Mouse (Mus musculus): ENCODE results near the gene Tnnc2. TPM values are rescaled to one million over a fixed set of nuclear protein-coding genes. Genes with fewer than 3 reads are reported as not detected.

Gene Tnnc2
- not detected for total RNA-seq (2021)

DNA sequence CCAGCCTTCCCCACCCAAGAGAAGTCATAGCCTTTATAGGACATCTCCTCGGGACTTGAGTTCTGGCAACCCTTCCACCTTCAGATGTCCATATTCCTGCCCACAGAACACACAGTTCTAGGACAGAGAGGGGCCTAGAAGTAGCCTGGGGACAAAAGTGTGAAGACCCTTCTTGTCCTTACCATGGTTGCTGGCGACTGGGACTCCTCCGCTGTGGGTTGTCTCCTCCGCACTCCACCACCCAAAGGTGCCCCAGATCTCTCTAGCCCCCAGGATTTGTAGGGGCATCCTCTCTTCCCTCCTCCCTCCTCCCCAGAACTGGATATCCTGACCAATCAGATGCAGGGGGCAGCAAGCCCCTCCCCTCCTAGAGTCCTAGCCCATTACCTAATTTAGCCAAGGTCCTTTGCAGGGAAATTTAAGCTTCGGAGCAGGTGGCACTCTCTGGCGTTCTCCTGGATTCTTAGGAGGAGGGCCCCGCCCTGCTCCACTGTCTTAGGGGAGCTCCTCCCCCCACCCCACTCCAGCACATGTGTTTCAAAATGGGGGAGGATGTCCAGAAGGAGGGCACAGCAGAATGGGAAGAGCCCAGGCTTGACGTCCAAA, at the start of gene Tnnc2:
Tnnc2 (minus strand) TSS at position 487 of the 606 bp plus-strand sequence.
- no peak for DNase-seq (ENCODE audit: extremely low spot score in 1 of 2, low spot score in 1 of 2)

DNA sequence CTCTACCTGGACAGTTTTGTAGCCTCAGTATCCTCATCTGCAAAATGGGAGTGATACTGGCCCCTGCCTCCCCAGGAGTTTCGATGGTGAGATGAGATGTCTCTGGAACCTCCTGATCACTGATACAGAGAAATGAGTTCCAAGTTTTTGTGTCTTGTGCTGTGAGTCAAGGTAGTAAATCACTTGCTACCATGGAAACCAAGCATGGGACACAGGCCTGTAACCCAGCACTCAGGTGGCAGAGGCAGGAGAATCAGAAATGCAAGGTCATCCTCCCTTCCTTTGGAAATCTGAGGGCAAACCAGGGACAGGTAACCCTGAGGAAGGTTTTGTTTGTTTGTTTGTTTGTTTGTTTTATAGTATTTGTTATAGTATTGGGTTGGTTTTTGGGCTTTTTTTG, 49.3 kb upstream of the Tnnc2 start:
- DNase-seq (ENCODE audit: extremely low spot score in 1 of 2, low spot score in 1 of 2): no peak

- DNase-seq (ENCODE audit: extremely low spot score in 1 of 2, low spot score in 1 of 2): no peak
Observed at GRCm38 (mm10) chr2:164828437-164828836, 48.7 kb upstream of the Tnnc2 start, which contains the start of gene Spata25. Gene Spata25, minus strand, starts transcription at chr2:164828537.

DNA sequence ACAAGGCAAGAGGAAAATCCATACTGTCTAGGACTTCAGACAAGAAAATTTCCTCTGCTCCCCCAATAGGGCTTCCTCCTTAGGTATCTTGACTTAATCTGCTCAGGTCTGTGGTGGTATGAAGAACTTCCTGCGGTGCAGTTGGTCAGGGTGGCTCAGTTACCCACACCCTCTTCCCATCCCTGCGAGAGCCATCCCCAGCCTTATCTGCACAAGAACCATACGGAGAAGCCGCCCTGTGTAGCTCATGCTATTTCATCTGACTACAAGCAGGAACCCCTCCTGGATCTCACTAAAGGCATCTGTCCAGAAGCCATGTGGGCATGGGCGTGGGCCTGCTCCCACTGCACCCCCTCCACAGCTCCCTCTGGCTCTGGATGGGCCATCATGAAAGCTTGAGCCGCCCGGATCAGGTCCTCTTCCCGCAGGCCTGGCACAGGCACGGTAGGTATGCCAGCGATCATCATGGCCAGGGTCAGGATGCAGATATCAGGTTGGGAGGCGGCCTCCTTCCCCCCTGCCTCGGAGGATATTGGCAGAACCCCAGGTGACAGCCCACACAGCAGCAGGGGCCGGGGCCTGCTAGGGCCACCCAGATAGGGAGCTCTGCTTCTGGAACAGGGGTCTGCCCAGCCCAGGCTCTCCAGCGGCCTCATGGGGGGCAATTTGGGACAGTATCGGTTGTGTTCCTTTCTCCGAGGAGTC, 47.5 kb upstream of the Tnnc2 start:
- no peak for DNase-seq (ENCODE audit: extremely low spot score in 1 of 2, low spot score in 1 of 2)

DNA sequence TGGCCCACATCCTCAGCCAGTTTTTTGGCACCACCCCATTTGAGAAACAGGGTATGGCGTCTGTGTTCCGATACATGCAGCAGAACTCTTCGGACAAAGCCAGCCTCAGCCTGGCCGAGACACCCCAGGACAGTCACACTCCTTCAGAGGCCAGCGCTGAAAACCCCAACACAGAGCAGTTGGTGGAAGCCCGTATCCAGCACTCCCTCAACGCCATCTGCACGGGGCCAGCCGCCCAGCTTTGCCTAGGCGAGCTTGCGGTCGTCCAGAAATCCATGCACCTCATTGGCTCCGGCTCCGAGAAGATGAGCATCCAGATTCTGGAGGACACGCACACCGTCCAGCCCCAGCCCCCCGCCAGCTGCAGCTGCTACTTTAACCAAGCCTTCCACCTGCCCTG, 45.8 kb upstream of the Tnnc2 start:
- DNase-seq (ENCODE audit: extremely low spot score in 1 of 2, low spot score in 1 of 2): no peak

DNA sequence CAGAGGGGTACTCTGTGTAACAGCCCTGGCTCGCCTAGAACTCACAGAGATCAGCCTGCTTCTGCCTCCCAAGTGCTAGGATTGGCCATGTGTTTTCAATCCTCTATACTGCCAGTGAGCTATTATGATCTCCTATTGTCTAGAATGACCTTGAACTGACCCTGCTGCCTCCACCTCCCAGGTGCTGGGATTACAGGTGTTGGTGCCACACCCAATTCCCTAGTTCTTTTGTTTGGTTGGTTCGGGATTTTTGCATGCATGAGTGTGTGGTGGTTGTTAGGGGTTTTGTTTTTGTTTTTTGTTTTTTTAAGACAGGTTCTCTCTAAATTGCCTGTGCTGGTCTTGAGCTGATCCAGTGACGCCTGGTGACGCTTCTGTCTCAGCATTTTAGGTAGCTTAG, 44.2 kb upstream of the Tnnc2 start:
- no peak for DNase-seq (ENCODE audit: extremely low spot score in 1 of 2, low spot score in 1 of 2)

DNA sequence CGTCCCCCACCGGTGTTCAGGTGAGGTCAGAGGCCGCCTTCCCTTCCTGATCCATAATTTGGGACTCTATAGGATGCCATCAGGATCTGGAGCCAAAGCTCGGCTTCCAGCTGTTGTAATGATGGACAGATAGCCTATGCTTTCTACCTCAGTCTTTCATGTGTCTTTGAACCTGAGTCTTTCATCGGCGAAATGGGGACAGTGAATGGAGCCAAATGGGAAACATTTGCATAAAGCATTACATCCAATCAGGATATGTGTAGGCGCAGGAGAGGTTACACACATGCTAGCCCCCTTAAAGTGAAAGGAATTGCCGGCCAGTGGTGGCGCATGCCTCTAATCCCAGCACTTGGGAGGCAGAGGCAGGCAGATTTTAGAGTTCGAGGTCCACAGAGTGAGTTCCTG, 43.4 kb upstream of the Tnnc2 start:
- no peak for DNase-seq (ENCODE audit: extremely low spot score in 1 of 2, low spot score in 1 of 2)

DNA sequence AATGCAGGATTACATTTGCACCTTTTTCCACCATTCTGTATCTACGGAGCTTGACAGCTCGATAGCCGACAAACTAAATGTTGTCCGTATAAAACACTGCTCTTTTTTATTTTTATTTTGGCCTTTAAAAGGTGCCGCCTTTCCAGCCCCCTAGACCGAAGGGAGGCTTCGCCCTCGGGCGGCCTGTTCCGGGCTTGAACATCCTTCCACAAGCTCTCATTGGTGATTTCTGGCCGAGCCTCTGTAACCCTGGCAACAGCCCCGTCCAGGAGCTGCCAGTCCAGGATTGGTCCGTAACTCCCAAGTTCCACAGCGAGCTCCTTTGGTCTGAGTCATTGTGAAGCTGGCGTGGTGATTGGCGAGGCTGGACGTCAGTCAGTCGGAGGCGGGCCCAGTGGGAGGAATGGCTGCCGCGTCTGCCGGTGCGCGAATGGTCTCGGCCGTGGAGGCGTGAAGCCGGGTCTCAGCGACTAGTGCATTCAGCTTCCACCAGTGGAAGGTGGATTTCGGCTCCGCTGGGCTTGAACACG, 42.9 kb upstream of the Tnnc2 start, which contains the start of gene Zswim1:
Zswim1 (plus strand) TSS at position 51 of the 530 bp plus-strand sequence.
- peak; percentile 100 for DNase-seq (ENCODE audit: extremely low spot score in 1 of 2, low spot score in 1 of 2)

DNA sequence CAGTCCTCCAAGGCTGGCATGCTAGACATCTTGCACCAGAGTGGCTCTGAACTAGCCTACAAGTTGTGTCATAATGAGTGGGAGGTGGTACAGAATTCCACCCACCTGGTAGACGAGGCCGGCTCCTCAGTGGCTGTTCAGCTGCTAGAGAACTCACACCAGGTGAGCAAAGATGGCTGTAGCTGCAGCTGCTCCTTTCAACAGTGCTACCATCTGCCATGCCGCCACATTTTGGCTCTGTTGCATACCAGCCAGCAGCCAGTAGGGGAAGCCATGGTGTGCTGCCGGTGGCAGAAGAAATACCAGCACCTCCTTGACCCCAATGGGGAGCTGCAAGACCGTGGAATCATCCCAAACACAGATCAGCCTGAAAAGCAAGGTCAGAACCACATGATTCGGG, 41.3 kb upstream of the Tnnc2 start:
- DNase-seq (ENCODE audit: extremely low spot score in 1 of 2, low spot score in 1 of 2): no peak

- no peak for DNase-seq (ENCODE audit: extremely low spot score in 1 of 2, low spot score in 1 of 2)
Observed at GRCm38 (mm10) chr2:164817703-164818102, 37.9 kb upstream of the Tnnc2 start.

- DNase-seq (ENCODE audit: extremely low spot score in 1 of 2, low spot score in 1 of 2): no peak
Observed at GRCm38 (mm10) chr2:164817206-164817605, 37.4 kb upstream of the Tnnc2 start.

DNA sequence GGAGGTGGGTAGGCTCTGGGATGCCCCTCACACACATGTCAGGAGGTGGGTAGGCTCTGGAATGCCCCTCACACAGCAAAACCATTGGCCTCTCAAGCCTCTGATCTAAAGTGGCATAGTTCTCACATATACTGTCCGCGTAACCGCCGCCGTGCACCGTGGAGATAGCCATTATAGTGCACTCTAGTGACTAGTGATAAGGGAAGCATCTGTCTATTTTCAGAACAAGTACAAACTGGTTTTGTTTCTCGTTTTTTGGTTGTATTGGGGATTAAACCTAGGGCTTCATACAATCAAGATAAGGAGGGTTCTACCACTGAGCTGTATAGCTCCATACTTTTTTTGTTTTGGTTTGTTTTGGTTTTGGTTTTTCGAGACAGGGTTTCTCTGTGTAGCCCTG, 36.1 kb upstream of the Tnnc2 start:
- DNase-seq (ENCODE audit: extremely low spot score in 1 of 2, low spot score in 1 of 2): no peak

DNA sequence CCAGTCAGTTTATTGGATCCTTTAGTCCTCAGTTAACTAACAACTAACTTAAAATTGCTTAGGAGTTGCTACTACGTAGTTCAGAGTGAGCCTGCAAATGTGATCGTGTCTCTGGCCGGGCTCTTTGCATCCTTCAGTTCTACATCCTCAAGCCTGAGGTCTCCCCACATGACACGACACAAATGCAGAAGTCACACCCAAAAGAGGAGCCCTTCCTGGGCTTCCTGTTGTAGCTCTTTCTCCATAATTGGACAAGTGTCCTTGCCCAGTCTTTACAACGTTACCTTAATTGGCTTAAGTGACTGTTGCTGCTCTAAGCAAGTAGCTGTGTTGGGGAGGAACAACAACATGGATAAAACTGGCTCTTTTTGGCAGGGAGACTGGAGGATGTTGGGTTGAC, 35.6 kb upstream of the Tnnc2 start:
- no peak for DNase-seq (ENCODE audit: extremely low spot score in 1 of 2, low spot score in 1 of 2)

- DNase-seq (ENCODE audit: extremely low spot score in 1 of 2, low spot score in 1 of 2): no peak
Observed at GRCm38 (mm10) chr2:164813557-164813956, 33.8 kb upstream of the Tnnc2 start.

DNA sequence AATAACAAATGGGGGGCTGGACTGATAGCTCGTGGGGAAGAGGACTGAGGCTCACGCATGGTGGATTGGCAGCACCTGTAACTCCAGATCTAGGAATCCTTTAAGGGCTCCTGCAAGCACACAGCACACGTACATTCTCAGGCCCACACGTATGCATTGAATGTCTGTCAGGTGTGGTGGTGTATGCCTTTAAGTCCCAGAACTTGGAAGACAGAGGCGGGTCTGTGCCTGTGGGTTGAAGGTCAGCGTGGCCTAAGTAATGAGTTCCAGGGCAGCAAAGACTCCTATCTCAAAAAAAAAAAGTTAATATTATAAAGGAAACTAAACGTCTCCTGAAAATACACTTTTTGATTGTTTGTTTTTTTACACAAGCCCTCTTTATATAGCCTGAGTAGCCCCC, 26.8 kb upstream of the Tnnc2 start:
- no peak for DNase-seq (ENCODE audit: extremely low spot score in 1 of 2, low spot score in 1 of 2)

DNA sequence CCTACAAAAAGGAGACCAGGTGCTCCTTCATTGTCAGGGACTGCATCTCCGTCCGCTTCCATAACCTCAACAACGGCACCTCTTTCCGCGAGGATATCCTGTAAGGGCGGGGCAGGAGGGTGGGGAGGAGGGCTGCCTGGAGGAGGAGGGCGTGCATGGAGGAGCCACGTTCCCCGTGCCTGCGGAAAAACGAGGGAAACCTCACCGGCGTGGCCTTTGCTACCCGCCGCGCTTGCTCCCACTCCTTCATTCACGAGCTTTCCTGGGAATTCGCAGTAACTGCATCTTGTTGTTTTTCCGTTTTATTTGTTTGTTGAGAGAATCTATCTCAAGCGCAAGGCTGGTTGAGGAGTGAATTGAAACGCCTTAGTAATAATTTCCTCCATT, 25.6 kb upstream of the Tnnc2 start:
- DNase-seq (ENCODE audit: extremely low spot score in 1 of 2, low spot score in 1 of 2): no peak

GRCm38 (mm10) chr2:164804533-164805331, 25.0 kb upstream of the Tnnc2 start, which contains the start of the genes Acot8 and Zswim3:
Gene Acot8, minus strand, starts transcription at chr2:164804882.
Gene Zswim3, plus strand, starts transcription at chr2:164805098.
- DNase-seq (ENCODE audit: extremely low spot score in 1 of 2, low spot score in 1 of 2): peak; percentile 96 to 97

- no peak for DNase-seq (ENCODE audit: extremely low spot score in 1 of 2, low spot score in 1 of 2)
Observed at GRCm38 (mm10) chr2:164803921-164804313, 24.1 kb upstream of the Tnnc2 start.

DNA sequence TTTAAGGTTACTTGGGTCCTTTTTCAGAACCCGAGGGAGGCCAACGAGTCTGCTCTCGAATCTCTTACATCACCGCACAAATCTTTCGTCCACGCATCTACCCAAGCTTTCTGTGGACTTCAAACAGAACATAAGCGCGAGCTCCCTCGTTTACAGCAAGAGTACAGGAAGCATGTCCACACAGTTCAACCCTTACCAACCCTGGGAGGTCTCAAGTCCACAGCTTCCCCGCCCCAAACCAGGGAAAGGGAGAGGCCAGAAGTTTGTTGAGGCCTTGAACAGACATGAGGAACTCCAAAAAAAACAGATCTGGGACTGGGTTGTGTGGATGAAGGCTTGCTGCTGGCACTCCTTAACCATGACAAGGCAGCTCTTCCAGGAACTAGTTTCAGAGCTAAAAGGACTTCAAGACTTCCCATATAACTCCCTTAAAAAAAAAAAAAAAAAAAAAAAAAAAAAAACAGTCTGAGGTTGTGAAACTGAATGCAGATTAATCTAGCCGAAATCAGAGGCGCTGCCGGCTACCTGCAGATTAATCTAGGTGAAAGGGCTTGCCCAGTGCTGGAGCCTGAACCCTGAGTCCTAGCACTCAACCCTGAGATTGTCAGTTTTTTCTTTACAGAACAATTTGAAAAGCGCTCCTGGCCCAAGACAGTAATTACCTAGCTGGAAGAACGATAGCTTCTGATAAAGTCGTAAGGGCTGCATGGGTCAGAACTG, 23.6 kb upstream of the Tnnc2 start:
- DNase-seq (ENCODE audit: extremely low spot score in 1 of 2, low spot score in 1 of 2): no peak

GRCm38 (mm10) chr2:164800252-164801004, 20.7 kb upstream of the Tnnc2 start:
- DNase-seq (ENCODE audit: extremely low spot score in 1 of 2, low spot score in 1 of 2): no peak
